Mouse (Mus musculus): ENCODE data around the gene Plekhm3. TPM values are rescaled to one million over a fixed set of nuclear protein-coding genes. Genes with fewer than 3 reads are reported as not detected.

Gene Plekhm3
- polyA plus RNA-seq, 1 experiment, result 4.8 TPM

DNA sequence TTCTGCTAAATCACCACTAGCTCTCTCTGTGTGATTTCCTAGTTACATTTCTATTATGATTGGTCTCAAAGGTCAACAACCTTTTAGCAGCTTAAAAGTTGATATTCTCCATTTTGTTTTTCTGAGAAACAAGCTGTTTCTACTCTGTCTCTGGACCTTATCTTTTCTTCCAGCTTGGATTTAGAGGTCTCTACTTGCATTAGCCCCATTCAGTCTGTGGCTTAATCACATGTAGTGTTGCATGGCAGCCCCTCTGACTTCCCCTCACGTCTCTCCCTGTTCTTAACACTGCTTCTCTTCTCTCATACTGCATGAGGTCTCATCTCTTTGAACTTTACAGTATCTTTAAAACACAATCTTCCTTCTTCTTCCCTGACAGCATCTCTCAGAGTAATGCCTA lies 50.4 kb downstream of the Plekhm3 start:
- Histone ChIP-seq H3K27me3 (ENCODE audit: control insufficient read depth, insufficient read depth, low read length) (no peaks in the 10 kb centered on the region), H3K27ac (ENCODE audit: control insufficient read depth, insufficient read depth, low read length) (no peak overlapping the region), H3K36me3 (ENCODE audit: control insufficient read depth, insufficient read depth, low read length) (no peaks in the 10 kb centered on the region), H3K4me3 (ENCODE audit: control insufficient read depth, insufficient read depth, low read length) (no peak overlapping the region), H3K4me1 (replicated peaks; ENCODE audit: control insufficient read depth, insufficient read depth, low read length) (no peaks in the 10 kb centered on the region)
- DNase-seq, result no peak
- 88% methylated on average over 1 of the region's 1 CpGs for WGBS
- TF ChIP-seq POLR2A (IDR thresholded peaks at IDR 0.05; ENCODE audit: control insufficient read depth, extremely low read depth, insufficient read depth, low read length, poor library complexity) (no peak), CTCF (IDR thresholded peaks at IDR 0.05; ENCODE audit: borderline replicate concordance, control insufficient read depth, extremely low read depth, insufficient read depth, low read length, poor library complexity) (no peak)

DNA sequence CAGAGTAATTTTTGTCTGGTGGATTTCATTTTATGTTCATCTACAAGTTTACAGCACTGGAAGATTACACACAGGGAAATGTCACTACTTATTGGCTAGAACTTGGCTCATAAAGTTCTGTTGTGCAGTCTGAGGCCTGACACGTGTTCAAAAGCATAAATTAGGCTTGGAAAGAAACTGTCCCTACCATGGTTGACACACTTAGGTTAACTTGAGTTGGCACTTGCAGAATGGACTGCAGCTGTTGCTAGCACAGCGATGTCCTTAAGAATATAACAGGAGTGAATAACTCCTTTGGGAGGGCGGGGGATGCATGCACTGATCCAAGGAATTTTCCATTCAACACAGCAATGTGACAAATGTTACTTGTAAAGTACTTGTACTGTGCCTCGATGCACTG lies 53.2 kb downstream of the Plekhm3 start:
- Histone ChIP-seq H3K4me3 (ENCODE audit: control insufficient read depth, insufficient read depth, low read length) (no peak overlapping the region), H3K27me3 (ENCODE audit: control insufficient read depth, insufficient read depth, low read length) (no peaks in the 10 kb centered on the region), H3K36me3 (ENCODE audit: control insufficient read depth, insufficient read depth, low read length) (no peaks in the 10 kb centered on the region), H3K4me1 (replicated peaks; ENCODE audit: control insufficient read depth, insufficient read depth, low read length) (no peaks in the 10 kb centered on the region), H3K27ac (ENCODE audit: control insufficient read depth, insufficient read depth, low read length) (no peak overlapping the region)
- 94% methylated on average over 4 of the region's 4 CpGs for WGBS
- TF ChIP-seq POLR2A (IDR thresholded peaks at IDR 0.05; ENCODE audit: control insufficient read depth, extremely low read depth, insufficient read depth, low read length, poor library complexity), result no peak
- no peak for TF ChIP-seq CTCF (IDR thresholded peaks at IDR 0.05; ENCODE audit: borderline replicate concordance, control insufficient read depth, extremely low read depth, insufficient read depth, low read length, poor library complexity)
- no peak for DNase-seq

DNA sequence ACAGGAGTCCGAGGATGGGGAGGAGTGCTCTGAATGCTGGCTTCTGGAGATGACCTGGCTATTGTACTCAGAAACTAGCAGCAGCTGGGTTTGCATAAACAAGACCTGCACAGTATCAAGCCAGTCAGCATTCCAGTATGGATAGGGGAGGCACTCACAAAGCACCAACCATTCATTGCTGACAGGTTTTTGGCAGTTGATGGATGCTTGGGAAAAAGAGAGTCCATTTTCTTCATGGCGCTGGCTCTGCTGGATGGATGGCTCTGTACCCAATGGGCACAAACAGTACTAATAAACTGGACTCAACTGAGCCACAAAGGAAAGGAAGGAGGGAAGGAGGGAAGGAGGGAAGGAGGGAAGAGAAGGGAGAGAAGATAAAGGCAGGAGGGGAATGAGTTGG lies 53.8 kb downstream of the Plekhm3 start:
- H3K27ac ChIP-seq (ENCODE audit: control insufficient read depth, insufficient read depth, low read length), result no peak overlapping the region
- no peak for TF ChIP-seq POLR2A (IDR thresholded peaks at IDR 0.05; ENCODE audit: control insufficient read depth, extremely low read depth, insufficient read depth, low read length, poor library complexity)
- TF ChIP-seq CTCF (IDR thresholded peaks at IDR 0.05; ENCODE audit: borderline replicate concordance, control insufficient read depth, extremely low read depth, insufficient read depth, low read length, poor library complexity), result no peak

DNA sequence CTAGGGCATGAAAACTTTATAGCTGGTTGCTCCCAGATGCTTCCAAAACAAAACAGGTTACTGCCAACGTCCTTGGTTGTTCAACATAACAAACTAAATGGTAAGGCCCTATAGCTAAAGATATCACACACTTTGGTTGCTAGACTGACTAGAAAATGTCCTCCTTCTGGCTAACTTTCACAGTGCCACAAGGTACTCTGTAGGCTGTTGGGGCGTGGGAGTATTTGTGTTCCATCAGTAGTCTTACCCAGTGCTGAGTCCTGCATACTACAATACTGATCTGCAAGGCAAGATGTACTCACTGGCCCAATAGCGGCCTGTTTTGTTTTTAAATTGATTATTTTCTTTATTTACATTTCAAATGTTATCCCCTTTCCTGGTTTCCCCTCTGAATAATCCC lies 56.9 kb downstream of the Plekhm3 start:
- Histone ChIP-seq H3K27me3 (ENCODE audit: control insufficient read depth, insufficient read depth, low read length) (no peaks in the 10 kb centered on the region), H3K4me3 (ENCODE audit: control insufficient read depth, insufficient read depth, low read length) (no peak overlapping the region), H3K4me1 (replicated peaks; ENCODE audit: control insufficient read depth, insufficient read depth, low read length) (no peaks in the 10 kb centered on the region), H3K27ac (ENCODE audit: control insufficient read depth, insufficient read depth, low read length) (no peak overlapping the region), H3K36me3 (ENCODE audit: control insufficient read depth, insufficient read depth, low read length) (no peaks in the 10 kb centered on the region)
- TF ChIP-seq CTCF (IDR thresholded peaks at IDR 0.05; ENCODE audit: borderline replicate concordance, control insufficient read depth, extremely low read depth, insufficient read depth, low read length, poor library complexity) (no peak), POLR2A (IDR thresholded peaks at IDR 0.05; ENCODE audit: control insufficient read depth, extremely low read depth, insufficient read depth, low read length, poor library complexity) (no peak)
- DNase-seq, result no peak
- 93% methylated on average over 3 of the region's 3 CpGs for WGBS

More for the DNA sequence above, 53.8 kb downstream of the Plekhm3 start:
- no peaks in the 10 kb centered on the region for H3K4me1 ChIP-seq (replicated peaks; ENCODE audit: control insufficient read depth, insufficient read depth, low read length)
- H3K36me3 ChIP-seq (ENCODE audit: control insufficient read depth, insufficient read depth, low read length), result no peaks in the 10 kb centered on the region
- DNase-seq, result no peak
- H3K27me3 ChIP-seq (ENCODE audit: control insufficient read depth, insufficient read depth, low read length), result no peaks in the 10 kb centered on the region
- WGBS, result 100% methylated on average over 2 of the region's 2 CpGs
- no peak overlapping the region for H3K4me3 ChIP-seq (ENCODE audit: control insufficient read depth, insufficient read depth, low read length)

DNA sequence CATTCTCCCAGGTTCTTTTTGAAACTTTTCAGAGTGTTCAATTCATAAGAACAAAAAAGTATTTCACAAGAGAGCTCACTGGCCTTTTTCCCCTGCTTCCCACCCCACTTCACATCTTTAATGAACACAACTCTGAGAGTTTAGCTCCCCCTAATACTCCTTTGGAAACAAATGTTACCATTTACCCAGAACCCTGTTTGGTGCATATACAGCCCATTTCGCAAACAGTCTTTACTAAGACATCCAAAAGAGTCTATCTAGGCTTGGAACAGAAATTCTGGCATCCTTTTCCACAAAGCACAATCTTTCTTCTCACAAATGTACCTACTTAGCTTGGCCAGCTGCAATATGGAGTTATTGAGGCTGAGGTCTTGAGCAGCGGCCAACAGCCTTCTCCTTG lies 59.1 kb downstream of the Plekhm3 start:
- H3K27ac ChIP-seq (ENCODE audit: control insufficient read depth, insufficient read depth, low read length), result no peak overlapping the region
- H3K36me3 ChIP-seq (ENCODE audit: control insufficient read depth, insufficient read depth, low read length), result no peaks in the 10 kb centered on the region
- H3K4me3 ChIP-seq (ENCODE audit: control insufficient read depth, insufficient read depth, low read length), result no peak overlapping the region
- H3K4me1 ChIP-seq (replicated peaks; ENCODE audit: control insufficient read depth, insufficient read depth, low read length), result no peaks in the 10 kb centered on the region
- H3K27me3 ChIP-seq (ENCODE audit: control insufficient read depth, insufficient read depth, low read length), result no peaks in the 10 kb centered on the region
- WGBS, result 96% methylated on average over 2 of the region's 2 CpGs
- TF ChIP-seq CTCF (IDR thresholded peaks at IDR 0.05; ENCODE audit: borderline replicate concordance, control insufficient read depth, extremely low read depth, insufficient read depth, low read length, poor library complexity) (no peak), POLR2A (IDR thresholded peaks at IDR 0.05; ENCODE audit: control insufficient read depth, extremely low read depth, insufficient read depth, low read length, poor library complexity) (no peak)
- DNase-seq, result no peak

DNA sequence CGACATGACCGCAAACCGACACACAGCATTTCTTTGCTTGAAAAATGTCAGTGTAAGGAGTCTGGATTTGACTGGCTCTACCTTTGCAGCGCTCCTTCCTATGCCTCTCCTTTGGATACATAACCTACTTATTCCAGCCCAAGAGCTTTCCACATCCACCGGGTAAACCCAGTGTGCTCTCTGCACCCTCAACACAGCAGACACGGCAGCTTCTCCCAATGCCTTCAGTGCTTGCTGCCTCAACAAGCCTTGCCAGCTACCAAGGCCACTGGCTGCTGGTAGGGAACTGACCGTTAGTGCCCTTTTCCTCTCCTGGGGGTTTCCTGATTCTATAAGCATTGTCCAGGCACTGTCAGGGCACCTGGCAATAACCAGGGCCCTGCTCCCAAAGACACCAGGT lies 62.8 kb downstream of the Plekhm3 start:
- 98% methylated on average over 7 of the region's 7 CpGs for WGBS
- no peaks in the 10 kb centered on the region for H3K36me3 ChIP-seq (ENCODE audit: control insufficient read depth, insufficient read depth, low read length)
- TF ChIP-seq POLR2A (IDR thresholded peaks at IDR 0.05; ENCODE audit: control insufficient read depth, extremely low read depth, insufficient read depth, low read length, poor library complexity) (no peak), CTCF (IDR thresholded peaks at IDR 0.05; ENCODE audit: borderline replicate concordance, control insufficient read depth, extremely low read depth, insufficient read depth, low read length, poor library complexity) (no peak)

DNA sequence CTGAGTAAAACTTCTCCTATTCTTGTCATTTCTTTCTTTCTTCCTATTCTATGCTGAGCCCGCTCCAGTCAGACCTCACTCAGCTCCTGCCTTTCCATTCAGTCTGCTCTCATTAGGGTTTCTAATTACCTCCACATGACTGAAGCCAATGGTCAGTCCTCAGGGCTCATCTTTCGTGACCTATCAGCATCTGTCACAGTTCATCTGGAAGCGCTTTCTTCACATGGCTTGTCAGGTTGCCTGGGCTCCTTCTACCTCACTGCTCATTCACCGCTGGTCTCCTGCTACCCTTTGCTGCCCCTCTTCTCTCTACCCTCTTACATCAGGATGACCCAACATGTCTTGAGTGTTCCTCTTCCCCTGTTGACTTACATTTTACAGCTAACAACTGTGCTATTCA lies 65.3 kb downstream of the Plekhm3 start:
- whole genome bisulfite sequencing, result 94% methylated on average over 4 of the region's 4 CpGs
- H3K27me3 ChIP-seq (ENCODE audit: control insufficient read depth, insufficient read depth, low read length), result no peaks in the 10 kb centered on the region
- TF ChIP-seq POLR2A (IDR thresholded peaks at IDR 0.05; ENCODE audit: control insufficient read depth, extremely low read depth, insufficient read depth, low read length, poor library complexity) (no peak), CTCF (IDR thresholded peaks at IDR 0.05; ENCODE audit: borderline replicate concordance, control insufficient read depth, extremely low read depth, insufficient read depth, low read length, poor library complexity) (no peak)
- H3K36me3 ChIP-seq (ENCODE audit: control insufficient read depth, insufficient read depth, low read length), result no peaks in the 10 kb centered on the region
- no peaks in the 10 kb centered on the region for H3K4me1 ChIP-seq (replicated peaks; ENCODE audit: control insufficient read depth, insufficient read depth, low read length)
- H3K4me3 ChIP-seq (ENCODE audit: control insufficient read depth, insufficient read depth, low read length), result no peak overlapping the region
- H3K27ac ChIP-seq (ENCODE audit: control insufficient read depth, insufficient read depth, low read length), result no peak overlapping the region
- DNase-seq, result no peak

More for the DNA sequence above, 62.8 kb downstream of the Plekhm3 start:
- no peaks in the 10 kb centered on the region for H3K27me3 ChIP-seq (ENCODE audit: control insufficient read depth, insufficient read depth, low read length)
- no peaks in the 10 kb centered on the region for H3K4me1 ChIP-seq (replicated peaks; ENCODE audit: control insufficient read depth, insufficient read depth, low read length)
- H3K27ac ChIP-seq (ENCODE audit: control insufficient read depth, insufficient read depth, low read length), result no peak overlapping the region
- no peak for DNase-seq
- H3K4me3 ChIP-seq (ENCODE audit: control insufficient read depth, insufficient read depth, low read length), result no peak overlapping the region

Data from thymus, adult 2 months (tissue).